10 mouse cellular contexts compared by ENCODE assay signal in genomic region chr1:74894966-74895365, GRCm38 (mm10). TPM values are rescaled to one million over a fixed set of nuclear protein-coding genes. Genes with fewer than 3 reads are reported as not detected.
DNase-seq lines count a peak whose midpoint lies in the region; ATAC-seq and TF ChIP-seq lines count a peak whose summit lies in the region.
"Had no signal": no experiment of that assay in that cellular context is flagged by ENCODE, and none has a peak within 500 bp of the region (broad histone marks: within the 10 kb centered on the region; RNA-seq: fewer than 3 reads in every experiment).

No protein-coding gene starts in this region.

- H3K4me2 ChIP-seq in lung, postnatal 0 days (replicated peaks; ENCODE audit: low read depth, low read length): no peak overlapping the region; the same call in 1 of the 2 replicates

- H3K4me1 ChIP-seq in lung, postnatal 0 days (ENCODE audit: insufficient read depth, low read depth, low read length): no peaks in the 10 kb centered on the region
- H3K4me1 ChIP-seq in small intestine, adult 2 months (ENCODE audit: control insufficient read depth, insufficient read depth, insufficient read length, low read length): 0 out of 2 replicates have a peak, but pooled peaks cover 2% of the 10 kb centered on the region

- TF ChIP-seq EP300 in lung, postnatal 0 days (IDR thresholded peaks at IDR 0.05): no peak

- no peaks in the 10 kb centered on the region for H3K36me3 ChIP-seq in lung, postnatal 0 days (ENCODE audit: insufficient read depth, low read length)
- H3K36me3 ChIP-seq in small intestine, adult 2 months (ENCODE audit: control insufficient read depth, insufficient read depth, low read length): no peaks in the 10 kb centered on the region

- no peak overlapping the region for H3K4me3 ChIP-seq in lung, postnatal 0 days (ENCODE audit: low read depth, low read length)
- no peak overlapping the region for H3K4me3 ChIP-seq in small intestine, adult 2 months (ENCODE audit: low read depth, low read length)
- H3K4me3 ChIP-seq: myocyte had no signal

- H3K9ac ChIP-seq in lung, postnatal 0 days (replicated peaks; ENCODE audit: low read depth): no peak overlapping the region

- TF ChIP-seq POLR2A in small intestine, adult 2 months (IDR thresholded peaks at IDR 0.05; ENCODE audit: low read depth, low read length): no peak

- WGBS in lung, postnatal 0 days: 18% methylated on average over 4 of the region's 4 CpGs
- 20% methylated on average over 4 of the region's 4 CpGs for WGBS in small intestine, adult 2 months

- DNase-seq in cerebellum, adult 11 months: peak; percentile 54
- peak; percentile 55 for DNase-seq in urinary bladder, postnatal 14 days (ENCODE audit: low spot score)
- no peak for DNase-seq in urinary bladder, postnatal 10 days (ENCODE audit: low spot score)
- peak; percentile 56 for DNase-seq in embryo, embryonic 10 days (ENCODE audit: low spot score)
- peak; percentile 81 for DNase-seq in kidney, postnatal 10 days
- DNase-seq in lung, postnatal 0 days (ENCODE audit: low spot score): peak; percentile 46

- no peak for ATAC-seq in cerebellum, adult (ENCODE audit: insufficient number of reproducible peaks, low FRiP score, low TSS enrichment)
- ATAC-seq in lung, postnatal 0 days: no peak

- H3K27ac ChIP-seq in lung, postnatal 0 days (ENCODE audit: low read length): no peak overlapping the region
- H3K27ac ChIP-seq in small intestine, adult 2 months (ENCODE audit: insufficient read depth, low read depth, low read length): no peak overlapping the region

- peaks cover 58% of the 10 kb centered on the region for H3K27me3 ChIP-seq in lung, postnatal 0 days (replicated peaks; ENCODE audit: insufficient read depth, low read length)
- H3K27me3 ChIP-seq in small intestine, adult 2 months (ENCODE audit: control insufficient read depth, insufficient read depth, low read length): peaks cover 22% of the 10 kb centered on the region

- TF ChIP-seq CTCF in lung, postnatal 0 days (IDR thresholded peaks at IDR 0.05): peak; percentile 79
- TF ChIP-seq CTCF in small intestine, adult 2 months (IDR thresholded peaks at IDR 0.05; ENCODE audit: extremely low read depth, insufficient read length, insufficient replicate concordance, low read depth, low read length): peak; percentile 58; the same call in 1 of the 2 replicates

- H3K9me3 ChIP-seq in lung, postnatal 0 days (ENCODE audit: low read length): no peaks in the 10 kb centered on the region

RNA-seq across cellular contexts. Expression of gene Cryba2, which starts 2.0 kb away (rescaled TPM):
- polyA plus RNA-seq in lung, postnatal 0 days (2015; fragmentation: Nextera tagmentation; extraction: Ambion mirVana): not detected in 2 replicates
- polyA plus RNA-seq in small intestine, adult 2 months (2012; rRNA removed): 0.86 and 1.1 TPM in 2 replicates
- polyA plus RNA-seq: myocyte had no signal

RNA-seq across cellular contexts. Expression of gene Fev, which starts 9.7 kb away (rescaled TPM):
- not detected in 2 replicates for polyA plus RNA-seq in lung, postnatal 0 days (2015; fragmentation: Nextera tagmentation; extraction: Ambion mirVana)
- 2.0 and 5.2 TPM in 2 replicates for polyA plus RNA-seq in small intestine, adult 2 months (2012; rRNA removed)
- polyA plus RNA-seq: gonadal fat pad, adult 2 months; myocyte had no signal

RNA-seq across cellular contexts. Expression of gene Cdk5r2, which starts 40.2 kb away (rescaled TPM):
- not detected in 2 replicates for polyA plus RNA-seq in lung, postnatal 0 days (2015; fragmentation: Nextera tagmentation; extraction: Ambion mirVana)
- 1.2 and 2.1 TPM in 2 replicates for polyA plus RNA-seq in small intestine, adult 2 months (2012; rRNA removed)

RNA-seq across cellular contexts. Expression of gene Cfap65, which starts 40.4 kb away (rescaled TPM):
- polyA plus RNA-seq in lung, postnatal 0 days (2015; fragmentation: Nextera tagmentation; extraction: Ambion mirVana): 2.0 and 2.3 TPM in 2 replicates
- polyA plus RNA-seq in small intestine, adult 2 months (2012; rRNA removed): 0.03 and 0.15 TPM in 2 replicates
- polyA plus RNA-seq: myocyte had no signal

RNA-seq across cellular contexts. Expression of gene Ihh, which starts 56.5 kb away (rescaled TPM):
- polyA plus RNA-seq in lung, postnatal 0 days (2015; fragmentation: Nextera tagmentation; extraction: Ambion mirVana): 0.10 and 0.16 TPM in 2 replicates
- polyA plus RNA-seq in small intestine, adult 2 months (2012; rRNA removed): 67.5 and 198 TPM in 2 replicates
